Mouse (Mus musculus): Measurements from ENCODE around the gene Abi3bp. TPM values are rescaled to one million over a fixed set of nuclear protein-coding genes. Genes with fewer than 3 reads are reported as not detected.

The Abi3bp gene
- total and polyA plus RNA-seq, 3 experiments = 0.03 TPM; not detected in 2

DNA sequence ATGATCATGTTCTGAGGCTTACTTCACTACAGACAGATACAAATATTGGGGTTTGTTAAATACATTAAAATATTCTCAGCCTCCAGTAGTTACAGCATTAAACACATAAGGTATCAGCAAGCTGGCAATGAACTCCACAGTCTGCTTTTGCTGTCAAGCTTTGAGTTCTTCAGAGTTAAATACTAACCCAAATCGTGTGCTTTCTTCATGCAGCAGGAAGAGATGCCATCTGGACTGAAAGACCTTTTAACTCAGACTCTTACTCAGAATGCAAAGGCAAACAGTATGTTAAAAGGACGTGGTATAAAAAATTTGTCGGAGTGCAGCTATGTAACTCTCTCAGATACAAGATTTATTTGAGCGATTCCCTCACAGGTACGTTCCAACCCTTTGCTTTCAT lies 209.1 kb downstream of the Abi3bp start:
- H3K36me3 ChIP-seq (ENCODE audit: control insufficient read depth in 1 of 2, insufficient read depth in 2 of 2, low read length in 2 of 2) = peaks cover 0 to 39% of the 10 kb centered on the region in 2 experiments; a peak in 2 of 4 replicates
- H3K27ac ChIP-seq (ENCODE audit: control insufficient read depth, low read depth, low read length) = no peak overlapping the region
- H3K4me1 ChIP-seq (ENCODE audit: control insufficient read depth in 1 of 2, insufficient read depth in 2 of 2, low read length in 2 of 2) = no peaks in the 10 kb centered on the region
- no peak overlapping the region for H3K9ac ChIP-seq (ENCODE audit: control insufficient read depth, low read depth, low read length, poor library complexity, severe bottlenecking)
- H3K27me3 ChIP-seq (ENCODE audit: control insufficient read depth in 1 of 2, insufficient read depth in 2 of 2, low read length in 2 of 2) = no peaks in the 10 kb centered on the region
- TF ChIP-seq RCOR1 (IDR thresholded peaks at IDR 0.05; ENCODE audit: low read depth, low read length) (no peak), E2F4 (IDR thresholded peaks at IDR 0.05; ENCODE audit: borderline replicate concordance, low read depth, low read length) (no peak), JUND (IDR thresholded peaks at IDR 0.05; ENCODE audit: low read depth, low read length) (no peak), KAT2A (conservative IDR thresholded peaks at IDR 0.05; ENCODE audit: low read depth, low read length) (no peak), MAFK (IDR thresholded peaks at IDR 0.05; ENCODE audit: borderline replicate concordance, low read depth, low read length) (no peak), RAD21 (IDR thresholded peaks at IDR 0.05; ENCODE audit: low read depth, low read length) (no peak), ELF1 (IDR thresholded peaks at IDR 0.05; ENCODE audit: low read depth, low read length) (no peak), USF1 (IDR thresholded peaks at IDR 0.05; ENCODE audit: low read depth, low read length) (no peak), NELFE (IDR thresholded peaks at IDR 0.05; ENCODE audit: low read depth, low read length) (no peak), ETS1 (IDR thresholded peaks at IDR 0.05; ENCODE audit: low read depth, low read length) (no peak), UBTF (IDR thresholded peaks at IDR 0.05; ENCODE audit: borderline replicate concordance, insufficient read depth, low read depth, low read length) (no peak), MEF2A (IDR thresholded peaks at IDR 0.05; ENCODE audit: extremely low read depth, insufficient replicate concordance, low read depth, low read length, poor library complexity, severe bottlenecking) (no peak), MAZ (IDR thresholded peaks at IDR 0.05; ENCODE audit: low read depth, low read length) (no peak), TAL1 (IDR thresholded peaks at IDR 0.05; ENCODE audit: low read length) (no peak), SMC3 (IDR thresholded peaks at IDR 0.05; ENCODE audit: low read depth, low read length) (no peak)
- no peak for DNase-seq (ENCODE audit: low read depth, low spot score)
- no peak overlapping the region for H3K4me3 ChIP-seq (ENCODE audit: control insufficient read depth in 1 of 2, insufficient read depth in 1 of 2, low read depth in 2 of 2, low read length in 2 of 2)
- H3K9me3 ChIP-seq (replicated peaks; ENCODE audit: insufficient read depth, low read length) = no peaks in the 10 kb centered on the region
- H3K79me2 ChIP-seq (ENCODE audit: control insufficient read depth, insufficient read depth, low read length, poor library complexity) = no peaks in the 10 kb centered on the region

DNA sequence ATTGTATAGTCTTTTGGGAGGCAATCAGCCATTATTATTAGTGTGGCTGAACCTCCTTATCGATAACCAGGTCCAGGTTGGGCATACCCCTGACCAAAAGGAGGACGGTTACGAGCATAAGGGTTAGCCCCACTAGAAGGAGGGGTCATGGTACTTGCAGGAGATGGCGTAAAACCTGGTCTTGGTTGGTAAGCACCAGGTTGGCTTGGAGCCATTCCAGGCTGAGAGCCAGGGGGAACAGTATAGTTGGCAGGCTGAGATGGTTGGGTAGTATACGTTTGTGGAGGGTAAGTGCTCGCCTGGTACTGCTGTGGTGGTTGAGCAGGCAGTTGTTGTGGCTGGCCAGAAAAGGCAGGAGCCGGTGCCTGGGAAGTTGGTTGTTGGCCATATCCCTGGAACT lies 213.0 kb downstream of the Abi3bp start:
- H3K9me3 ChIP-seq (replicated peaks; ENCODE audit: insufficient read depth, low read length) = no peaks in the 10 kb centered on the region
- TF ChIP-seq CHD2 (IDR thresholded peaks at IDR 0.05; ENCODE audit: low read length) = no peak
- TF ChIP-seq RAD21 (IDR thresholded peaks at IDR 0.05; ENCODE audit: low read depth, low read length) = no peak
- TF ChIP-seq GABPA (IDR thresholded peaks at IDR 0.05; ENCODE audit: low read depth, low read length) = no peak
- TF ChIP-seq POLR2AphosphoS2 (IDR thresholded peaks at IDR 0.05; ENCODE audit: low read length) = no peak
- no peak for TF ChIP-seq JUND (IDR thresholded peaks at IDR 0.05; ENCODE audit: low read depth, low read length)
- no peak for TF ChIP-seq MAX (IDR thresholded peaks at IDR 0.05; ENCODE audit: low read length)
- TF ChIP-seq ZNF384 (IDR thresholded peaks at IDR 0.05; ENCODE audit: low read depth, low read length) = no peak
- no peak for TF ChIP-seq GATA1 (IDR thresholded peaks at IDR 0.05; ENCODE audit: low read depth, low read length)
- no peak for TF ChIP-seq E2F4 (IDR thresholded peaks at IDR 0.05; ENCODE audit: borderline replicate concordance, low read depth, low read length)
- TF ChIP-seq RCOR1 (IDR thresholded peaks at IDR 0.05; ENCODE audit: low read depth, low read length) = no peak
- no peak for TF ChIP-seq USF2 (IDR thresholded peaks at IDR 0.05; ENCODE audit: borderline replicate concordance in 1 of 2, insufficient read depth in 1 of 2, low read depth in 1 of 2, low read length in 2 of 2)
- no peak for TF ChIP-seq MYB (IDR thresholded peaks at IDR 0.05; ENCODE audit: low read depth, low read length)
- no peak for TF ChIP-seq TBP (IDR thresholded peaks at IDR 0.05; ENCODE audit: low read depth, low read length)
- no peak for TF ChIP-seq UBTF (IDR thresholded peaks at IDR 0.05; ENCODE audit: borderline replicate concordance, insufficient read depth, low read depth, low read length)
- no peak for TF ChIP-seq TAL1 (IDR thresholded peaks at IDR 0.05; ENCODE audit: low read length)
- no peak for TF ChIP-seq ETS1 (IDR thresholded peaks at IDR 0.05; ENCODE audit: low read depth, low read length)
- no peak for TF ChIP-seq ELF1 (IDR thresholded peaks at IDR 0.05; ENCODE audit: low read depth, low read length)
- no peak for TF ChIP-seq MEF2A (IDR thresholded peaks at IDR 0.05; ENCODE audit: extremely low read depth, insufficient replicate concordance, low read depth, low read length, poor library complexity, severe bottlenecking)
- TF ChIP-seq TCF12 (IDR thresholded peaks at IDR 0.05; ENCODE audit: low read depth, low read length) = no peak
- H3K4me3 ChIP-seq (ENCODE audit: control insufficient read depth in 1 of 2, insufficient read depth in 1 of 2, low read depth in 2 of 2, low read length in 2 of 2) = no peak overlapping the region
- H3K4me1 ChIP-seq (ENCODE audit: control insufficient read depth in 1 of 2, insufficient read depth in 2 of 2, low read length in 2 of 2) = no peaks in the 10 kb centered on the region; a peak in 1 of 4 replicates
- no peak overlapping the region for H3K9ac ChIP-seq (ENCODE audit: control insufficient read depth, low read depth, low read length, poor library complexity, severe bottlenecking)
- DNase-seq (ENCODE audit: low read depth, low spot score) = no peak
- H3K36me3 ChIP-seq (ENCODE audit: control insufficient read depth in 1 of 2, insufficient read depth in 2 of 2, low read length in 2 of 2) = peaks cover 0 to 60% of the 10 kb centered on the region in 2 experiments; a peak in 2 of 4 replicates
- H3K79me2 ChIP-seq (ENCODE audit: control insufficient read depth, insufficient read depth, low read length, poor library complexity) = no peaks in the 10 kb centered on the region
- H3K27ac ChIP-seq (ENCODE audit: control insufficient read depth, low read depth, low read length) = no peak overlapping the region
- H3K27me3 ChIP-seq (ENCODE audit: control insufficient read depth in 1 of 2, insufficient read depth in 2 of 2, low read length in 2 of 2) = no peaks in the 10 kb centered on the region
